Mouse (Mus musculus): ENCODE data around the gene Scfd2. TPM values are rescaled to one million over a fixed set of nuclear protein-coding genes. Genes with fewer than 3 reads are reported as not detected.

Scfd2 gene
- polyA plus RNA-seq, 1 experiment from 2014 or later, result 18.1 TPM

DNA sequence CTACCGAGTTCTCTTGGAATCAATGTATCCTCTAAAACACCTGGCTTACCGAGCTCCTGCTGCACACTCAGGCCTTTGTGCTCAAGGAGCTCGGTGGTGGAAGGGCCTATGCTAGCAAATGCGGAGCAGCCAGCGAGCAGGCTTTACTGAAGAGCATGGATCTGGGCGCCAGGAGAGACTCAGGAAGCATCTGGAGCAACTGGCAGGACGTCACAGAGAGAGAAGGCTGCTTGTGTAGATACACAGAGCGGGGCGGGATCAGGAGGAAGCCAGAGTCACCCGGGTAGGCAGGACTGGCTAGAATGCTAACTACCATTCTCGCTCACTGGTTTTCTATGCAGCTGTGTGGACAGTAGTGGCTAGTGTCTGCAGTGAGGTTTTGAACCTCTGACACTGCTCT, 320.2 kb downstream of the Scfd2 start:
- no peak overlapping the region for H3K4me2 ChIP-seq (ENCODE audit: low read length)
- no peak for ATAC-seq
- H3K9ac ChIP-seq (ENCODE audit: low read depth, low read length), result no peak overlapping the region
- H3K4me3 ChIP-seq (ENCODE audit: low read depth, low read length), result no peak overlapping the region
- no peak overlapping the region for H3K27ac ChIP-seq (ENCODE audit: low read length)
- H3K27me3 ChIP-seq (ENCODE audit: control insufficient read depth, insufficient read depth, low read depth, low read length), result no peaks in the 10 kb centered on the region
- H3K9me3 ChIP-seq (replicated peaks; ENCODE audit: control insufficient read depth, low read length, poor library complexity, severe bottlenecking), result no peaks in the 10 kb centered on the region
- WGBS, result 78% methylated on average over 11 of the region's 11 CpGs
- H3K36me3 ChIP-seq (ENCODE audit: control insufficient read depth, insufficient read depth, low read length), result no peaks in the 10 kb centered on the region
- peaks cover 5% of the 10 kb centered on the region for H3K4me1 ChIP-seq (ENCODE audit: control insufficient read depth, insufficient read depth, low read length)

DNA sequence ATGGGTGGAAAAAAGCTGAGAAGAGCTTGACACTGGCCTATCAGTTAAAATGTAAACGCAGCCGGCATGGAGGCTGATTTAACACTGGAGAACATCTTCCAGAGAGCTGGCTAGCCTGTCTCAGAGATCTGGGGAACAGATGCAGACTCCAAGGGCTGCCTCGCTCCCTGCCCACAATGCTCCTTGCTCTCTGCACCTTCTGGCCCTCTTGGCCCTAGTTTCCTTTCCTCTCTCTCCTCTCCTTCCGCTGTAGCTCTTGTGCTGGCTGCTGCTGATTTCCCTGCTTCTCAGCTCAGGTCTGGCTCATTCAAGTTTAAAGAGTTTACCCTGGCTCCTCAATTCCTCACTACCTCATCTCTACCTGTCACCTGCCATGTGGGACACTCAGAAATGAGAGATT, 321.9 kb downstream of the Scfd2 start:
- H3K4me1 ChIP-seq (ENCODE audit: control insufficient read depth, insufficient read depth, low read length), result no peaks in the 10 kb centered on the region
- ATAC-seq, result no peak
- H3K4me3 ChIP-seq (ENCODE audit: low read depth, low read length), result no peak overlapping the region
- H3K36me3 ChIP-seq (ENCODE audit: control insufficient read depth, insufficient read depth, low read length), result no peaks in the 10 kb centered on the region
- no peak overlapping the region for H3K4me2 ChIP-seq (ENCODE audit: low read length)
- 82% methylated on average over 4 of the region's 4 CpGs for WGBS
- H3K9me3 ChIP-seq (replicated peaks; ENCODE audit: control insufficient read depth, low read length, poor library complexity, severe bottlenecking), result no peaks in the 10 kb centered on the region
- H3K27ac ChIP-seq (ENCODE audit: low read length), result no peak overlapping the region
- H3K27me3 ChIP-seq (ENCODE audit: control insufficient read depth, insufficient read depth, low read depth, low read length), result no peaks in the 10 kb centered on the region
- no peak overlapping the region for H3K9ac ChIP-seq (ENCODE audit: low read depth, low read length)

DNA sequence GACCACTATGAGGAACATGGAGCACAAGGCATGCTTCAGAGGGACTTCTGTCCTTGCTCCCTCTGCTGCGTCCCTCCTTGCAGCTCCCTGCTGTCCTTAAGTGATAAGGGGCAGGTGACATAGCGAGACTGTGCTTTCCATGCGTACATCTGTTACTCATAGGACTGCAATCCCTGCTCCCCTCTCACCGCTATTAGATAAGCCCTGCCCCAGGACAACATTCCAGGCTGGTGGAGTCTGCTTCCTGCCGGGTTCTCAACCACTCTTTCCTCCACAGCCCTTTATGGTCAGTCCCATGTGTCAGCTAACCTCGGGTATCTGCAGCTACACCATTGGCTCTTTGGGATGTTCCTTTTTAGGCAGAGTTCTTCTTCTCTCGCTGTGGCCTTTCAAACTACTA, 323.1 kb downstream of the Scfd2 start:
- Histone ChIP-seq H3K4me2 (ENCODE audit: low read length) (no peak overlapping the region), H3K9me3 (replicated peaks; ENCODE audit: control insufficient read depth, low read length, poor library complexity, severe bottlenecking) (no peaks in the 10 kb centered on the region), H3K27ac (ENCODE audit: low read length) (no peak overlapping the region), H3K36me3 (ENCODE audit: control insufficient read depth, insufficient read depth, low read length) (no peaks in the 10 kb centered on the region), H3K9ac (ENCODE audit: low read depth, low read length) (no peak overlapping the region), H3K4me1 (ENCODE audit: control insufficient read depth, insufficient read depth, low read length) (no peaks in the 10 kb centered on the region), H3K4me3 (ENCODE audit: low read depth, low read length) (no peak overlapping the region), H3K27me3 (ENCODE audit: control insufficient read depth, insufficient read depth, low read depth, low read length) (no peaks in the 10 kb centered on the region)
- 78% methylated on average over 7 of the region's 7 CpGs for WGBS
- no peak for ATAC-seq

DNA sequence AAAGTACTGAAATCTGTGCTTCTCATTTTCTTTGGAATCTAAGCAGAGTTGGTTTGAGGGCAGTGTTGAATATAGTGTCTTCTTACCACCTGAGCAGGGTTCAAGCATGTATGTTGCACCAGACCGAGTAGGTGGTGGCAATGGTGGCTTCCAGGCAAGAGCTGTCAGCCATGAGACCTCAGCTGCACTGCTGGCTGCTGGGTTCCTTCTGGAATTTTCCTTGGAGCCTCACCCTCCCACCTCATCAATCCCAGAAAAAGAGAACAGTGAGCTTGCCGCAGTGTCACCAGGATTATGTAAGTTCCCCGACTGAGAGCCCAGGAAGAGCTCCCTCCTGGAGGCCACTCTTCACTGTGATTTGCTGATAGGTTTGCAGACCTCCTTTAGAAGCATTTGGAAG, 324.4 kb downstream of the Scfd2 start:
- no peaks in the 10 kb centered on the region for H3K4me1 ChIP-seq (ENCODE audit: control insufficient read depth, insufficient read depth, low read length)
- H3K4me3 ChIP-seq (ENCODE audit: low read depth, low read length), result no peak overlapping the region
- no peak overlapping the region for H3K9ac ChIP-seq (ENCODE audit: low read depth, low read length)
- H3K9me3 ChIP-seq (replicated peaks; ENCODE audit: control insufficient read depth, low read length, poor library complexity, severe bottlenecking), result no peaks in the 10 kb centered on the region; the same call in 1 of the 2 replicates
- no peak overlapping the region for H3K4me2 ChIP-seq (ENCODE audit: low read length)
- H3K36me3 ChIP-seq (ENCODE audit: control insufficient read depth, insufficient read depth, low read length), result 0 out of 2 replicates have a peak, but pooled peaks cover 2% of the 10 kb centered on the region
- ATAC-seq, result no peak
- H3K27me3 ChIP-seq (ENCODE audit: control insufficient read depth, insufficient read depth, low read depth, low read length), result no peaks in the 10 kb centered on the region
- no peak overlapping the region for H3K27ac ChIP-seq (ENCODE audit: low read length)
- 77% methylated on average over 3 of the region's 3 CpGs for WGBS

DNA sequence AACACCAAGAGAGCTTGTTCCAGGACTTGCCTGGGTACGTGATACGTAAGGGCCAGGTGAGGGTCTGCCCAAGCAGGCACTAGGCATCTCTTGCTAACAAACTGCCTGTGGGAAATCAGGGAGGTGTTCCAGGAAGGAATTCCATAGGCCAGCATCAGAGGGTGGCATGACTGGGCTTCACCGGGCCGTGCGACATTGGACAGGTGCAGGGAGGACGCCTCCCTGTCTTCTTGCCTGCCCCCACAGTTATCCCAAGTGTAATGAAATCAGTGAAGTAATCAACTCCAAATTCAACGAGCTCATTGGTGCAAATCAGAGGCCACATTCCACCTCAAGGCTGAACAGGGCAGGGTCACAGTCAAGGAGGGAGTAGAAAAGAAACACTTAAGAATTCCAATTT, 324.9 kb downstream of the Scfd2 start:
- Histone ChIP-seq H3K9me3 (replicated peaks; ENCODE audit: control insufficient read depth, low read length, poor library complexity, severe bottlenecking) (no peaks in the 10 kb centered on the region; the same call in 1 of the 2 replicates), H3K4me2 (ENCODE audit: low read length) (no peak overlapping the region), H3K4me1 (ENCODE audit: control insufficient read depth, insufficient read depth, low read length) (no peaks in the 10 kb centered on the region), H3K4me3 (ENCODE audit: low read depth, low read length) (no peak overlapping the region), H3K36me3 (ENCODE audit: control insufficient read depth, insufficient read depth, low read length) (0 out of 2 replicates have a peak, but pooled peaks cover 2% of the 10 kb centered on the region), H3K27ac (ENCODE audit: low read length) (no peak overlapping the region), H3K9ac (ENCODE audit: low read depth, low read length) (no peak overlapping the region), H3K27me3 (ENCODE audit: control insufficient read depth, insufficient read depth, low read depth, low read length) (no peaks in the 10 kb centered on the region)
- WGBS, result 91% methylated on average over 7 of the region's 7 CpGs
- ATAC-seq, result no peak

DNA sequence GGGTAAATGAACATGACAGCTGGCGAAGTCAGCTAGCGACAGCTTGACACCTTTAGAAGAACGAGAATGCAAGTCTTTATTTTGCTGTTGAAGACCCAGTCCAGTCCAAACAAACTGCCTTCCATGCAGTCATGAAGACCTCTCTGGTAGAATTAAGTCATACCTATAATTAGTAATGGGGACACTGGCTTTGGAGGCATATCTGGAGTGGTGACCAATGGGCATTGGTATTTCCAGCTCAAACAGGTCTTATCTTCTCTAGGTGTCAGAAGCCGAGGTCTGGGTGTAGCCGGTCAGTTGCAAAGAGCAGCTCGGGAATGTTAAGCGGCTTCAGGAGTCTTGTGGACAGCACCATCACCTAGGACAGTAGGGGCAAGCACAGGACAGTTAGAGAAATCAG, 325.5 kb downstream of the Scfd2 start:
- Histone ChIP-seq H3K36me3 (ENCODE audit: control insufficient read depth, insufficient read depth, low read length) (0 out of 2 replicates have a peak, but pooled peaks cover 2% of the 10 kb centered on the region), H3K27me3 (ENCODE audit: control insufficient read depth, insufficient read depth, low read depth, low read length) (no peaks in the 10 kb centered on the region), H3K9me3 (replicated peaks; ENCODE audit: control insufficient read depth, low read length, poor library complexity, severe bottlenecking) (no peaks in the 10 kb centered on the region; the same call in 1 of the 2 replicates), H3K4me2 (ENCODE audit: low read length) (no peak overlapping the region), H3K9ac (ENCODE audit: low read depth, low read length) (no peak overlapping the region), H3K27ac (ENCODE audit: low read length) (no peak overlapping the region), H3K4me3 (ENCODE audit: low read depth, low read length) (no peak overlapping the region), H3K4me1 (ENCODE audit: control insufficient read depth, insufficient read depth, low read length) (no peaks in the 10 kb centered on the region)
- ATAC-seq, result no peak
- WGBS, result 86% methylated on average over 7 of the region's 7 CpGs

DNA sequence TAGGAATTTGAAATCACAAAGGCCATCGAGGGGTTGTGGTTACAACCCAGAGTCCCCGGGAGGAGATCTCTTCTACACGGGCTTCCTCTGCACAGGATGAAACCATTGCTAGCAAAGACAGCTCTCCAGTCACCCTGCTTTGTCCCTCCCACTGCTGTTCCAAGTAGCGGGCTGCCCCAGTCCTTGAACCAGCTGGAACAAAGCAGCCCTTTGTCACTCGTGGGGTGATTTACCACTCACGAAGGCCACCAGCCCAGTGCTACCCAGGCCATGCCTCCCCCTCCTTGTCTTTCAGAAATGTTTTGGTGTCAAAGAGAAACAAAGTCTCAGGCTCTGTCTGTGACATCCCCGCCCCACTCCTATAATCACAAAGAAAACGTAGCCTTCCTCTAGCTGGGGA, 326.1 kb downstream of the Scfd2 start:
- Histone ChIP-seq H3K27ac (ENCODE audit: low read length) (no peak overlapping the region), H3K9ac (ENCODE audit: low read depth, low read length) (no peak overlapping the region), H3K4me3 (ENCODE audit: low read depth, low read length) (no peak overlapping the region), H3K27me3 (ENCODE audit: control insufficient read depth, insufficient read depth, low read depth, low read length) (no peaks in the 10 kb centered on the region), H3K36me3 (ENCODE audit: control insufficient read depth, insufficient read depth, low read length) (0 out of 2 replicates have a peak, but pooled peaks cover 2% of the 10 kb centered on the region), H3K4me2 (ENCODE audit: low read length) (no peak overlapping the region), H3K9me3 (replicated peaks; ENCODE audit: control insufficient read depth, low read length, poor library complexity, severe bottlenecking) (no peaks in the 10 kb centered on the region; the same call in 1 of the 2 replicates), H3K4me1 (ENCODE audit: control insufficient read depth, insufficient read depth, low read length) (no peaks in the 10 kb centered on the region)
- 39% methylated on average over 8 of the region's 8 CpGs for WGBS
- ATAC-seq, result no peak

DNA sequence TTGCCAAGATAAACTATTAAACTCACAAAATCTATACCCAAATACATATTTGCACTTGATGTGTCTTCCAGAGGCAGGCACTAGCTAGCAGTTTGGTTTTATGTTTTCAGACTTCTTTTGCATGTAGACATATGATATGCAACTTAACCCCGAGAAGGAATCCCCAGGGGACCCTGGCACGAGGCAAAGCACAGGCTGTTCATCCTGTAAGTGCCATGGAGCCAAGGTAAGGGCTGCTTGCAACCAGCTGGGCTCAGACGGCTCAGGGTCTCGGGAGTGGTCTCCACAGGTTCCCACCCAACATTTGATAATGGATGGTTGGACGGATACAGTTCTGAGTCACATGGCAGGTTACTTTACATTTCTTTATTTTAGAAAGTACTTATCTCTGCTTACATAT, 327.1 kb downstream of the Scfd2 start:
- H3K4me2 ChIP-seq (ENCODE audit: low read length), result no peak overlapping the region
- ATAC-seq, result no peak
- WGBS, result 78% methylated on average over 5 of the region's 5 CpGs
- no peak overlapping the region for H3K4me3 ChIP-seq (ENCODE audit: low read depth, low read length)
- 0 out of 2 replicates have a peak, but pooled peaks cover 2% of the 10 kb centered on the region for H3K36me3 ChIP-seq (ENCODE audit: control insufficient read depth, insufficient read depth, low read length)
- no peak overlapping the region for H3K27ac ChIP-seq (ENCODE audit: low read length)
- H3K9ac ChIP-seq (ENCODE audit: low read depth, low read length), result no peak overlapping the region
- no peaks in the 10 kb centered on the region for H3K4me1 ChIP-seq (ENCODE audit: control insufficient read depth, insufficient read depth, low read length)
- H3K9me3 ChIP-seq (replicated peaks; ENCODE audit: control insufficient read depth, low read length, poor library complexity, severe bottlenecking), result no peaks in the 10 kb centered on the region; the same call in 1 of the 2 replicates
- H3K27me3 ChIP-seq (ENCODE audit: control insufficient read depth, insufficient read depth, low read depth, low read length), result no peaks in the 10 kb centered on the region

DNA sequence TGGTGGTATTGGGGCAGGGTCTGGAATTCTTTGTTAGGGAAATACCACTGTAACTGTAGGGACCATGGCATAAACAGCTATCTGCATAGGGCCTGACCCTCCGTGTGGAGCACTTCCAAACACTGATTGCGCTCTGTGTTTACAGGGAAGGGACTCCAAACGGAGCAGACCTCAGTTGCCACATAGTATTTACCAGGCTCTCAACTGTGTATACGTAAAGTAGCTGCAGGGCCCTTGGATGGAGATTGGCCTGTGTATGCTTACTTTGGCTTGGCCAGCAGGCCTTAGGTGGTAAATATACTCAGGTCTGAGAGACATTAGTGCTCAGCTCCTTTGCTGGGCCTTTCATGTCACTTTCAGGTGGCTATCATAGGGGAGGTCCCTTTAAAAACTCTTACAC, 329.0 kb downstream of the Scfd2 start:
- Histone ChIP-seq H3K9ac (ENCODE audit: low read depth, low read length) (no peak overlapping the region), H3K27me3 (ENCODE audit: control insufficient read depth, insufficient read depth, low read depth, low read length) (no peaks in the 10 kb centered on the region), H3K4me3 (ENCODE audit: low read depth, low read length) (no peak overlapping the region), H3K36me3 (ENCODE audit: control insufficient read depth, insufficient read depth, low read length) (0 out of 2 replicates have a peak, but pooled peaks cover 2% of the 10 kb centered on the region), H3K27ac (ENCODE audit: low read length) (no peak overlapping the region), H3K4me1 (ENCODE audit: control insufficient read depth, insufficient read depth, low read length) (no peaks in the 10 kb centered on the region), H3K9me3 (replicated peaks; ENCODE audit: control insufficient read depth, low read length, poor library complexity, severe bottlenecking) (no peaks in the 10 kb centered on the region; the same call in 1 of the 2 replicates), H3K4me2 (ENCODE audit: low read length) (no peak overlapping the region)
- 83% methylated on average over 4 of the region's 4 CpGs for WGBS
- no peak for ATAC-seq
